Mouse (Mus musculus): ENCODE data around the gene Tnf. TPM values are rescaled to one million over a fixed set of nuclear protein-coding genes. Genes with fewer than 3 reads are reported as not detected.
A peak's percentile ranks its signal among the peaks of the same experiment; 100 is the strongest.

Tnf gene
- polyA plus RNA-seq, 1 experiment from 2014 or later, result 0.47 TPM

- no peak for ATAC-seq (ENCODE audit: insufficient number of reproducible peaks, low FRiP score, low TSS enrichment, low read depth)
- Histone ChIP-seq H3K9ac (no peak overlapping the region), H3K4me3 (replicated peaks) (no peak overlapping the region), H3K4me2 (replicated peaks) (no peak overlapping the region), H3K27me3 (no peaks in the 10 kb centered on the region), H3K9me3 (replicated peaks) (no peaks in the 10 kb centered on the region), H3K36me3 (no peaks in the 10 kb centered on the region), H3K27ac (replicated peaks) (no peak overlapping the region), H3K4me1 (peaks cover 4% of the 10 kb centered on the region; the same call in 1 of the 2 replicates)
- 68% methylated on average over 3 of the region's 3 CpGs for WGBS
Observed at GRCm38 (mm10) chr17:35210593-35210992, 8.8 kb upstream of the Tnf start.

GRCm38 (mm10) chr17:35209785-35210535 is 8.2 kb upstream of the Tnf start:
- Histone ChIP-seq H3K4me3 (replicated peaks) (no peak overlapping the region), H3K4me2 (replicated peaks) (no peak overlapping the region), H3K36me3 (no peaks in the 10 kb centered on the region), H3K27me3 (peaks cover 5% of the 10 kb centered on the region; the same call in 1 of the 2 replicates), H3K4me1 (peaks cover 7% of the 10 kb centered on the region; the same call in 1 of the 2 replicates), H3K9me3 (replicated peaks) (no peaks in the 10 kb centered on the region), H3K9ac (no peak overlapping the region), H3K27ac (replicated peaks) (no peak overlapping the region)
- no peak for ATAC-seq (ENCODE audit: insufficient number of reproducible peaks, low FRiP score, low TSS enrichment, low read depth)
- 69% methylated on average over 12 of the region's 12 CpGs for WGBS

GRCm38 (mm10) chr17:35205380-35205769 is 3.6 kb upstream of the Tnf start:
- Histone ChIP-seq H3K36me3 (no peaks in the 10 kb centered on the region), H3K27me3 (peaks cover 25% of the 10 kb centered on the region), H3K27ac (replicated peaks) (no peak overlapping the region), H3K9me3 (replicated peaks) (no peaks in the 10 kb centered on the region), H3K4me3 (replicated peaks) (no peak overlapping the region), H3K4me2 (replicated peaks) (no peak overlapping the region), H3K4me1 (peaks cover 8% of the 10 kb centered on the region; the same call in 1 of the 2 replicates), H3K9ac (no peak overlapping the region)
- WGBS, result 54% methylated on average over 10 of the region's 10 CpGs
- ATAC-seq (ENCODE audit: insufficient number of reproducible peaks, low FRiP score, low TSS enrichment, low read depth), result no peak

GRCm38 (mm10) chr17:35204494-35205379 is 2.9 kb upstream of the Tnf start, which contains the start of gene Lta:
Gene Lta, minus strand, starts transcription at chr17:35205351.
- no peaks in the 10 kb centered on the region for H3K36me3 ChIP-seq
- H3K9ac ChIP-seq, result no peak within 1 kb of the TSS
- H3K27me3 ChIP-seq, result peaks cover 25% of the 10 kb centered on the region
- H3K27ac ChIP-seq (replicated peaks), result no peak within 1 kb of the TSS
- peaks cover 8% of the 10 kb centered on the region; the same call in 1 of the 2 replicates for H3K4me1 ChIP-seq
- no peak for ATAC-seq (ENCODE audit: insufficient number of reproducible peaks, low FRiP score, low TSS enrichment, low read depth)
- no peak within 1 kb of the TSS for H3K4me2 ChIP-seq (replicated peaks)
- 27% methylated on average over 20 of the region's 20 CpGs for WGBS
- no peaks in the 10 kb centered on the region for H3K9me3 ChIP-seq (replicated peaks)
- no peak within 1 kb of the TSS for H3K4me3 ChIP-seq (replicated peaks)

GRCm38 (mm10) chr17:35202442-35202841 is 635 bp upstream of the Tnf start:
- H3K27ac ChIP-seq (replicated peaks), result no peak overlapping the region
- H3K36me3 ChIP-seq, result no peaks in the 10 kb centered on the region
- peaks cover 8% of the 10 kb centered on the region; the same call in 1 of the 2 replicates for H3K4me1 ChIP-seq
- no peaks in the 10 kb centered on the region for H3K9me3 ChIP-seq (replicated peaks)
- H3K27me3 ChIP-seq, result peaks cover 25% of the 10 kb centered on the region
- no peak overlapping the region for H3K9ac ChIP-seq
- H3K4me3 ChIP-seq (replicated peaks), result no peak overlapping the region
- H3K4me2 ChIP-seq (replicated peaks), result no peak overlapping the region
- no peak for ATAC-seq (ENCODE audit: insufficient number of reproducible peaks, low FRiP score, low TSS enrichment, low read depth)
- 76% methylated on average over 4 of the region's 4 CpGs for WGBS

- H3K4me2 ChIP-seq (replicated peaks), result no peak overlapping the region
Observed at GRCm38 (mm10) chr17:35201128-35201527, 679 bp downstream of the Tnf start.

GRCm38 (mm10) chr17:35200398-35200797 is 1.4 kb downstream of the Tnf start:
- Histone ChIP-seq H3K9ac (no peak overlapping the region), H3K4me2 (replicated peaks) (no peak overlapping the region), H3K9me3 (replicated peaks) (no peaks in the 10 kb centered on the region), H3K27me3 (peaks cover 38% of the 10 kb centered on the region), H3K27ac (replicated peaks) (no peak overlapping the region), H3K4me3 (replicated peaks) (no peak overlapping the region), H3K36me3 (no peaks in the 10 kb centered on the region), H3K4me1 (peaks cover 20% of the 10 kb centered on the region)
- 82% methylated on average over 11 of the region's 11 CpGs for WGBS
- ATAC-seq (ENCODE audit: insufficient number of reproducible peaks, low FRiP score, low TSS enrichment, low read depth), result no peak

More at GRCm38 (mm10) chr17:35201128-35201527, 679 bp downstream of the Tnf start:
- Histone ChIP-seq H3K27me3 (peaks cover 31% of the 10 kb centered on the region), H3K4me1 (peaks cover 13% of the 10 kb centered on the region), H3K9me3 (replicated peaks) (no peaks in the 10 kb centered on the region), H3K36me3 (no peaks in the 10 kb centered on the region), H3K4me3 (replicated peaks) (peak overlapping the region; percentile 10; the same call in 1 of the 2 replicates), H3K27ac (replicated peaks) (no peak overlapping the region), H3K9ac (no peak overlapping the region)
- ATAC-seq (ENCODE audit: insufficient number of reproducible peaks, low FRiP score, low TSS enrichment, low read depth), result no peak
- 75% methylated on average over 11 of the region's 11 CpGs for WGBS

- Histone ChIP-seq H3K9ac (no peak overlapping the region), H3K27me3 (peaks cover 44% of the 10 kb centered on the region), H3K9me3 (replicated peaks) (no peaks in the 10 kb centered on the region), H3K36me3 (no peaks in the 10 kb centered on the region), H3K4me2 (replicated peaks) (no peak overlapping the region), H3K4me3 (replicated peaks) (no peak overlapping the region), H3K27ac (replicated peaks) (no peak overlapping the region), H3K4me1 (peaks cover 21% of the 10 kb centered on the region)
- ATAC-seq (ENCODE audit: insufficient number of reproducible peaks, low FRiP score, low TSS enrichment, low read depth), result no peak
- WGBS, result 11% methylated on average over 8 of the region's 8 CpGs
Observed at GRCm38 (mm10) chr17:35198946-35199345, 2.9 kb downstream of the Tnf start.

GRCm38 (mm10) chr17:35198029-35198428 is 3.8 kb downstream of the Tnf start:
- Histone ChIP-seq H3K27me3 (peaks cover 41% of the 10 kb centered on the region), H3K4me3 (replicated peaks) (no peak overlapping the region), H3K9me3 (replicated peaks) (no peaks in the 10 kb centered on the region), H3K36me3 (no peaks in the 10 kb centered on the region), H3K4me2 (replicated peaks) (no peak overlapping the region), H3K4me1 (peaks cover 21% of the 10 kb centered on the region), H3K27ac (replicated peaks) (no peak overlapping the region), H3K9ac (no peak overlapping the region)
- no peak for ATAC-seq (ENCODE audit: insufficient number of reproducible peaks, low FRiP score, low TSS enrichment, low read depth)
- 52% methylated on average over 7 of the region's 7 CpGs for WGBS

GRCm38 (mm10) chr17:35197126-35197525 is 4.7 kb downstream of the Tnf start:
- 28% methylated on average over 5 of the region's 6 CpGs for WGBS
- ATAC-seq (ENCODE audit: insufficient number of reproducible peaks, low FRiP score, low TSS enrichment, low read depth), result no peak
- H3K27me3 ChIP-seq, result peaks cover 38% of the 10 kb centered on the region

GRCm38 (mm10) chr17:35196321-35196641 is 5.5 kb downstream of the Tnf start:
- peaks cover 31% of the 10 kb centered on the region for H3K27me3 ChIP-seq
- no peak overlapping the region for H3K9ac ChIP-seq
- no peak overlapping the region for H3K27ac ChIP-seq (replicated peaks)

More at GRCm38 (mm10) chr17:35197126-35197525, 4.7 kb downstream of the Tnf start:
- Histone ChIP-seq H3K27ac (replicated peaks) (no peak overlapping the region), H3K9ac (no peak overlapping the region), H3K36me3 (no peaks in the 10 kb centered on the region), H3K4me1 (peaks cover 21% of the 10 kb centered on the region), H3K4me3 (replicated peaks) (no peak overlapping the region), H3K4me2 (replicated peaks) (no peak overlapping the region), H3K9me3 (replicated peaks) (no peaks in the 10 kb centered on the region)

More at GRCm38 (mm10) chr17:35196321-35196641, 5.5 kb downstream of the Tnf start:
- WGBS, result 26% methylated on average over 9 of the region's 9 CpGs
- Histone ChIP-seq H3K4me2 (replicated peaks) (peak overlapping the region; percentile 90), H3K4me3 (replicated peaks) (peak overlapping the region; percentile 48), H3K36me3 (no peaks in the 10 kb centered on the region), H3K9me3 (replicated peaks) (no peaks in the 10 kb centered on the region), H3K4me1 (peaks cover 16% of the 10 kb centered on the region)
- ATAC-seq (ENCODE audit: insufficient number of reproducible peaks, low FRiP score, low TSS enrichment, low read depth), result no peak
